16 mouse cellular contexts compared by ENCODE assay signal in the genomic region with DNA sequence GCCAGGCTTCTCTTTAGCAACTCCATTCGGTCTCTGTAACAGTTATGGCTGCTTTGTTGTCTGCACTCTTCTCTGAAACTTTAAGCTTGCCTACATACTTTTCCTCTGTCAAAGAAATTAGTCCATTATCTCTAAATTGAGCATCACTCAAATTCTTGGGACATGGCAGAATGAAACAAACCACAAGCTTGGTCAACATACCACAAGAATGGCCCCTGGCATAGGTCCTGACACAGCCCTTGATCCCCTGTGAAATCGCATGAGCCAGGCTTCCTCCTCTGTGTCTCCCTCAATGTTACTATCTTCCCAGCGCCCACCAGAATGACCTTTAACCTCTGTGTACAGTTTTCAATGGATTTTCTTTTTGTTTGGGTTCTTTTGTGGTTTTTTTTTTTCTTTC.
"Had no signal": no experiment of that assay in that cellular context is flagged by ENCODE, and none has a peak within 500 bp of the region (broad histone marks: within the 10 kb centered on the region; RNA-seq: fewer than 3 reads in every experiment).

No protein-coding gene starts in this region.

- H3K4me2 ChIP-seq: liver, embryonic 15.5 days; lung, embryonic 14.5 days; midbrain, embryonic 12.5 days; neural tube, embryonic 12.5 days had no signal

- H3K27me3 ChIP-seq: midbrain, embryonic 12.5 days; neural tube, embryonic 12.5 days had no signal

- DNase-seq: liver, postnatal 0 days; lung, embryonic 14.5 days; lung, postnatal 10 days; lung, postnatal 4 days; midbrain, embryonic 14.5 days; right cerebral cortex, adult 18-20 months; right cerebral cortex, postnatal 25 days; right cerebral cortex, postnatal 4 days; spleen, adult 18-20 months; thymus, adult 18-20 months; thymus, postnatal 14 days; thymus, postnatal 36 days had no signal

- H3K36me3 ChIP-seq: liver, embryonic 15.5 days; midbrain, embryonic 10.5 days; midbrain, embryonic 12.5 days; neural tube, embryonic 12.5 days had no signal

- H3K4me3 ChIP-seq: liver, embryonic 15.5 days; midbrain, embryonic 10.5 days; midbrain, embryonic 12.5 days; neural tube, embryonic 12.5 days had no signal
